Mouse (Mus musculus) forebrain, embryonic 13.5 days (tissue): Measurements from ENCODE around the gene Krr1. TPM values are rescaled to one million over a fixed set of nuclear protein-coding genes. Genes with fewer than 3 reads are reported as not detected.

Source experiments
- polyA plus RNA-seq: library from polyadenylated mRNA; unstranded; fragments of >200 nt; fragmentation: Nextera tagmentation; extraction: Ambion mirVana; gene quantifications from 2 replicates; pipeline ENCODE4 v1.2.1, GENCODE M21; 2015

The Krr1 gene
- polyA plus RNA-seq, 1 experiment from 2014 or later, result 51.4 TPM

Other genes with a start within 250 kb of the Krr1 start
- gene Glipr1, start 30.0 kb downstream of the Krr1 start, polyA plus RNA-seq, result 0.25 TPM in 1 of 2 replicates, not detected in the other
- not detected in 2 replicates for gene Glipr1l1, start 87.5 kb downstream of the Krr1 start, polyA plus RNA-seq
- not detected in 2 replicates for gene Glipr1l2, start 110.7 kb downstream of the Krr1 start, polyA plus RNA-seq
- gene Glipr1l3, start 187.7 kb downstream of the Krr1 start, polyA plus RNA-seq, result 0.26 TPM in 1 of 2 replicates, not detected in the other
- 0.14 and 0.34 TPM in 2 replicates for gene Caps2, start 191.0 kb downstream of the Krr1 start, polyA plus RNA-seq